Mouse (Mus musculus): ENCODE measurements around the gene Pkp3. TPM values are rescaled to one million over a fixed set of nuclear protein-coding genes. Genes with fewer than 3 reads are reported as not detected.
A peak's percentile ranks its signal among the peaks of the same experiment; 100 is the strongest.

Pkp3 gene
- polyA plus RNA-seq, 1 experiment from 2014 or later: 150 TPM

DNA sequence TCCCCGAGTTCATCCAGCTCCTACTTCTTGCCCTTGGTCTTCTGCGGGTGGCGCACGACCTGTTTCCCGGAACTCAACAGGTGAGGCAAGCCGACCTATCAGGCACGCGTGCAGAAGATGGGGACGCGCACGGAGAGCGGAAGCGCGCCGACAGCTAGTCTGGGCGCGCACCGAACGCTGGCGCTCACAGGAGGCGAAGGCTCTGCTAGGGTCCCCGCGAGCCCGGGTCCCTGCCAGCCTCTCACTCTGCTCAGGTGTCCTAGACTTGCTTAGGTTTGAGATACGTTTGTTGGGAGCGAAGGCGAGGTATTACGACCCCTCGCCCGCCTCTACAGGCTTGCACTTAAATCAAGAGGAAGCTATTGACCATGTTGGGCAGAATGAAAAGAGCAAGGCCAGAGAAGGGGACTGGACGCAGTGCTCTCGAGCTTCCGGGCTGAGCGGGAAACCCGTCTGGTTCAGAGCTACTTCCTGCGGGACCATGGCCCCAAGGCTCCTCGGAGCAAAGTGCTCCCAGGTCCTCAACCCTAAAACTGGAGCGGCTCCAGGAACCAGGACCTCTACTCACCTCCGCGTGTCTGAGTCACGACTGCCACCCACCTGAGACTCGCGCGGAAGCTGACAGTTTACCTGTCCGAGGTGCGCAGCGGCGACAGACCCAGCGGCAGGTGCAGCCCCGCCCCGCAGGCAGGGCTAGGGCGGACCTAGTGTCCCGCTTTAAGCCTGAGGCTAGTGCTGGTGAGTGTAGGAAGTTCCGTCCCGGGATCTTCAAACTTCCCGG lies 22.1 kb downstream of the Pkp3 start, which contains the start of gene Sigirr:
TSS of gene Sigirr (minus strand) at position 662 of the 781 bp plus-strand sequence.
- H3K27ac ChIP-seq: no peak within 1 kb of the TSS
- H3K4me2 ChIP-seq: peak within 1 kb of the TSS; percentile 75
- 1% methylated on average over 56 of the region's 56 CpGs for WGBS
- peak within 1 kb of the TSS; percentile 37 for H3K4me3 ChIP-seq
- no peaks in the 10 kb centered on the region for H3K9me3 ChIP-seq
- no peaks in the 10 kb centered on the region for H3K36me3 ChIP-seq
- peaks cover 15% of the 10 kb centered on the region for H3K4me1 ChIP-seq
- peaks cover 46% of the 10 kb centered on the region for H3K27me3 ChIP-seq
- H3K9ac ChIP-seq: peak within 1 kb of the TSS; percentile 29; the same call in 1 of the 2 replicates
- ATAC-seq (ENCODE audit: insufficient number of reproducible peaks, low FRiP score, low TSS enrichment, low read depth): no peak

DNA sequence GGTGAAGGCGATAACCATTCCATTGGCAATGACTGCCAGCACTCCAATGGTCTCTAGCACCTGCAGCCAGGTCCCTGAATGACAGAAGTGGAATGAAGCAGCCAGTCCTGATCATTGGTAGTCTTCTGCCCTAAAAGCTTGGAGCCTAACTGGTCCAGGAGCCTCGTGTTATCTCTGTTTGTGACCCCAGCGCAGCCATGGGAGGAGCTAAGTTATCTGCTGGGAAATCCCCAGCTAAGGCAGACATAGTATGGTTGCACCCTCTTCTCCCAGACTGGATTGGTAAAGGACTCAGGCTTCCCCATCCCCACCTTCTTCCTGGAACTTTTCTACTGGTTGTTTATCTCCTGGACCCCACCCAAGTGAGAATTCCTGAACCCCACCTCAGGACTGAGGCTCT lies 25.1 kb downstream of the Pkp3 start:
- Histone ChIP-seq H3K9ac (no peak overlapping the region), H3K27ac (no peak overlapping the region), H3K4me1 (peaks cover 12% of the 10 kb centered on the region), H3K4me2 (no peak overlapping the region), H3K36me3 (no peaks in the 10 kb centered on the region), H3K27me3 (peaks cover 42% of the 10 kb centered on the region), H3K4me3 (no peak overlapping the region), H3K9me3 (no peaks in the 10 kb centered on the region)
- no peak for ATAC-seq (ENCODE audit: insufficient number of reproducible peaks, low FRiP score, low TSS enrichment, low read depth)
- 68% methylated on average over 3 of the region's 3 CpGs for WGBS

DNA sequence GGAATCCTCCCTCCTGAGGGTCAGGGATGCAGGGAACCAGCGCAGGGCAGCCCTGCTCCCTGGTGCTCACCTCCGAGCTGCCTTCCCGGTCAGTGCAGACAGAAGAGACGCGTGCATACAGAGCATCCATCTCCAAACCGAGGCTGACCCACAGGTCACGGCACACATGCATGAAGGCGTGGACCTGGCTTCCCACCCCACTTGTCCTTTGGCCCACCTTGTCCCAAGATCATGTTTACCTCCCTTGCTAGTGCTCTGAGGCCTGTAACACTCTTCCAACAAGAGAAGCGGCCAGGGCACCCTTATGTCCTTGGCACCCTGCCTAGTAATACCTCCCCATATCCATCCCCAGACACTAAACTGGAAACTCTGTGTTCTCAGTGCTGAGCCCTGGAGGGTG lies 37.9 kb downstream of the Pkp3 start:
- H3K9ac ChIP-seq: no peak overlapping the region
- 0 out of 2 replicates have a peak, but pooled peaks cover 8% of the 10 kb centered on the region for H3K4me1 ChIP-seq
- H3K27ac ChIP-seq: no peak overlapping the region
- H3K4me2 ChIP-seq: no peak overlapping the region
- WGBS: 91% methylated on average over 9 of the region's 9 CpGs
- ATAC-seq (ENCODE audit: insufficient number of reproducible peaks, low FRiP score, low TSS enrichment, low read depth): no peak
- H3K4me3 ChIP-seq: no peak overlapping the region
- no peaks in the 10 kb centered on the region for H3K9me3 ChIP-seq
- peaks cover 4% of the 10 kb centered on the region; the same call in 1 of the 2 replicates for H3K27me3 ChIP-seq
- H3K36me3 ChIP-seq: no peaks in the 10 kb centered on the region

DNA sequence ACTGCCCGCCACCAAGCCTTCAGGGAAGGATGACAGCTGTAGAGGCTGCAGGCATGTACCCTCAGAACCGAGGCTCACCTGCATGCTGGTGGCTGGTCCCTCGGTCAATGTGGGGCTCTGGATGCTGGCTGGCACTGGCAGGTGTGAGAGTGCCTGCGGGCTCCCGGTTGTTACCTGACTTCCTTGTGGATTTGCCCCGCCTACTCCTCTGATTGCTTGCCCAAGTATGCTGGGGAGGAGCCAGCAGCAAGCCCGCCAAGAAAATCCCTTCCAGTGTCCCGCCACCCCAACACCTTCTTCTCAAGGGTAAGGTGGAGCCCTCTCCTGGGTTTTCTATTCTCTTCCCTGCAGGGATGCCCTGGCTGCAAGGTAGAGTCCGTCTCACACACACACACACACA lies 39.6 kb downstream of the Pkp3 start, which contains the start of gene Ano9:
TSS of gene Ano9 (minus strand) at position 171 of the 400 bp plus-strand sequence.
- Histone ChIP-seq H3K9ac (no peak within 1 kb of the TSS), H3K4me2 (peak within 1 kb of the TSS; percentile 26; the same call in 1 of the 2 replicates), H3K9me3 (no peaks in the 10 kb centered on the region), H3K27ac (no peak within 1 kb of the TSS), H3K36me3 (no peaks in the 10 kb centered on the region), H3K27me3 (peaks cover 4% of the 10 kb centered on the region; the same call in 1 of the 2 replicates), H3K4me3 (peak within 1 kb of the TSS; percentile 7), H3K4me1 (peaks cover 12% of the 10 kb centered on the region)
- no peak for ATAC-seq (ENCODE audit: insufficient number of reproducible peaks, low FRiP score, low TSS enrichment, low read depth)
- 9% methylated on average over 9 of the region's 9 CpGs for WGBS

DNA sequence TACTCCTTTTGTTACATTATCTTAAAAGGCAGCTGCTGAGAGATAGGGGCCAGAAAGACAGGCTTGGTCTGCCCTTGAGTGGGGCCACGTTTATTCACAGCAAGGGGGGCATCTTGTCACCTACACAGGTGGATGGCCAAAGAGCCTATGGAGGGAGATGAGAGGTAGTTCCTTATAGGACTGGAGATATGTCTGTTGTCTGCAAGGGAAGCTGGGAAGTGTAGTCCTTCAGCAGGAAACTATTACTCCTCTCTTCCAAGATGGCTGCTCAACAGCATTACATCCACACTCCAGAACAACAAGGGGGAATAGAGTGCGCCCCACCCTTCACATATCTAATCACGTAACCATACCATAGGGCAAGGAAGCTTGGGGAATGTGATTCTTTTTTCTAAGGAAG lies 41.5 kb downstream of the Pkp3 start:
- no peak overlapping the region for H3K4me3 ChIP-seq
- no peak overlapping the region for H3K4me2 ChIP-seq
- 74% methylated on average over 3 of the region's 3 CpGs for WGBS
- peaks cover 4% of the 10 kb centered on the region; the same call in 1 of the 2 replicates for H3K27me3 ChIP-seq
- no peak overlapping the region for H3K27ac ChIP-seq
- no peak overlapping the region for H3K9ac ChIP-seq
- H3K36me3 ChIP-seq: no peaks in the 10 kb centered on the region
- H3K4me1 ChIP-seq: peaks cover 18% of the 10 kb centered on the region
- ATAC-seq (ENCODE audit: insufficient number of reproducible peaks, low FRiP score, low TSS enrichment, low read depth): no peak
- H3K9me3 ChIP-seq: no peaks in the 10 kb centered on the region

DNA sequence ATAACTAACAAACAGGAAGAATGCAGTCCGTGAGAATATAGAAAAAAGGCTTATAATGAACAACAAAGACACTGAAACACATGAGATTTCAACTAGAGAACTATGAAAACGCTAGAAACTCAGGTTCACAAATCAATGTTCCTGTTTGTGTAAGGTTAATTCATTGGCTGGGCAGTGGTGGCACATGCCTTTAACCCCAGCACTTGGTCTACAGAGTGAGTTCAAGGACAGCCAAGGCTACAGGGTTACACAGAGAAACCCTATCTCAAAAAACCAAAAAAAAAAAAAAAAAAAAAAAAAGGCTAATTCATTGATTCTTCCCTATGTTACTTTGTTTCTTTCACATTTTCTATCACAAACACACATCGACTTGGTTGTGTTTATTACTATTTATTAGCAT lies 42.6 kb downstream of the Pkp3 start:
- Histone ChIP-seq H3K27ac (no peak overlapping the region), H3K4me1 (peaks cover 18% of the 10 kb centered on the region), H3K4me2 (no peak overlapping the region), H3K9ac (no peak overlapping the region), H3K9me3 (no peaks in the 10 kb centered on the region), H3K27me3 (peaks cover 4% of the 10 kb centered on the region; the same call in 1 of the 2 replicates), H3K36me3 (no peaks in the 10 kb centered on the region), H3K4me3 (no peak overlapping the region)
- ATAC-seq (ENCODE audit: insufficient number of reproducible peaks, low FRiP score, low TSS enrichment, low read depth): no peak
- WGBS: 72% methylated on average over 3 of the region's 3 CpGs

DNA sequence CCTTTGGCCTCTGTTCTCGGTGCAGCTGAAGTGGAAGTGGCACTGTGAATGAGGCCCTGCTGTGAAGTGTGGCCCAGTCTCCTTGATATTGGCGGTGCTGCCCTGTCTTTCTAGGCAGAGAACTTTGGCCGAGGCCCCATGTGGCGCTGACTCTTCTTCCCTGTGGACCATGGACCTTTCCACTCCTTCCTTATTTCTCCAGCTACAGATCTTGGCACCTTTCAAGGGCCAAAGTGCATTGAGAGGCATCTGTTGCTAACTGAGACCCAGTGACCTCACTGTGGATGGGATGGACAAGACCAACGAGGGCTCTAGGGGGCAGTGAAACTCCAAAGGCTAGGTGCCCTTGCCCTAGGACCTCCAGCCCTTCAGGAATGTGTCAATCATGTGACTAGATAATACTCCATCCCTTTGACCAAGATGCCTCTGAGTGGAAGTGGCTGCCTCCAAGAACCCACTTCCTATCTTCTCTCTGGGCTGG lies 43.1 kb downstream of the Pkp3 start:
- H3K4me2 ChIP-seq: no peak overlapping the region
- WGBS: 76% methylated on average over 5 of the region's 5 CpGs
- no peak for ATAC-seq (ENCODE audit: insufficient number of reproducible peaks, low FRiP score, low TSS enrichment, low read depth)

DNA sequence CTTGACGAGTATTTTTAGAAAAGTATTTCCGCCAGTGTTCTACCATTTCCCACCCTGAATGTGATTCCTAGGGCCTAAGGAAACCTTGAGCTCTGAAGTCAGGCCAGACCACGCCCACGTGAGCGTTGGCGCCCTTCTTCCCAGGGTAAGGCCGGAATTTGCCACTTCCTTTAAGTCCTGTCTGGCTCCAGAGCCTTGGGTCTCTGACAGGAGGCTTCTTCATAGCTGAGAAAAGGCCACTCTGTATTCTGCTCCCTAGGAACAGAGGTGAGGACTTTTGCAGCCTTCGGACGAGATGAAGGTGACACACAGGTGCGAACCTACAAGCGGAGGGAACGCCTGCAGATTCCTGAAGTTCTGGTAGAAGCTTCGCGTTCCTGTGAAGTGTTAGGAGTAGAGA lies 44.2 kb downstream of the Pkp3 start, which contains the start of gene Ptdss2:
TSS of gene Ptdss2 (plus strand) at position 138 of the 400 bp plus-strand sequence.
- H3K36me3 ChIP-seq: no peaks in the 10 kb centered on the region
- no peak for ATAC-seq (ENCODE audit: insufficient number of reproducible peaks, low FRiP score, low TSS enrichment, low read depth)
- peak within 1 kb of the TSS; percentile 57 for H3K9ac ChIP-seq
- WGBS: 41% methylated on average over 14 of the region's 14 CpGs
- H3K4me2 ChIP-seq: peak within 1 kb of the TSS; percentile 70
- no peaks in the 10 kb centered on the region for H3K9me3 ChIP-seq
- peak within 1 kb of the TSS; percentile 66 for H3K4me3 ChIP-seq
- H3K27ac ChIP-seq: peak within 1 kb of the TSS; percentile 84
- no peaks in the 10 kb centered on the region; the same call in 1 of the 2 replicates for H3K27me3 ChIP-seq
- peaks cover 18% of the 10 kb centered on the region for H3K4me1 ChIP-seq

More for the DNA sequence above, 43.1 kb downstream of the Pkp3 start:
- peaks cover 18% of the 10 kb centered on the region for H3K4me1 ChIP-seq
- H3K9me3 ChIP-seq: no peaks in the 10 kb centered on the region
- H3K9ac ChIP-seq: no peak overlapping the region
- no peak overlapping the region for H3K4me3 ChIP-seq
- H3K36me3 ChIP-seq: no peaks in the 10 kb centered on the region
- H3K27ac ChIP-seq: no peak overlapping the region
- peaks cover 1% of the 10 kb centered on the region; the same call in 1 of the 2 replicates for H3K27me3 ChIP-seq

DNA sequence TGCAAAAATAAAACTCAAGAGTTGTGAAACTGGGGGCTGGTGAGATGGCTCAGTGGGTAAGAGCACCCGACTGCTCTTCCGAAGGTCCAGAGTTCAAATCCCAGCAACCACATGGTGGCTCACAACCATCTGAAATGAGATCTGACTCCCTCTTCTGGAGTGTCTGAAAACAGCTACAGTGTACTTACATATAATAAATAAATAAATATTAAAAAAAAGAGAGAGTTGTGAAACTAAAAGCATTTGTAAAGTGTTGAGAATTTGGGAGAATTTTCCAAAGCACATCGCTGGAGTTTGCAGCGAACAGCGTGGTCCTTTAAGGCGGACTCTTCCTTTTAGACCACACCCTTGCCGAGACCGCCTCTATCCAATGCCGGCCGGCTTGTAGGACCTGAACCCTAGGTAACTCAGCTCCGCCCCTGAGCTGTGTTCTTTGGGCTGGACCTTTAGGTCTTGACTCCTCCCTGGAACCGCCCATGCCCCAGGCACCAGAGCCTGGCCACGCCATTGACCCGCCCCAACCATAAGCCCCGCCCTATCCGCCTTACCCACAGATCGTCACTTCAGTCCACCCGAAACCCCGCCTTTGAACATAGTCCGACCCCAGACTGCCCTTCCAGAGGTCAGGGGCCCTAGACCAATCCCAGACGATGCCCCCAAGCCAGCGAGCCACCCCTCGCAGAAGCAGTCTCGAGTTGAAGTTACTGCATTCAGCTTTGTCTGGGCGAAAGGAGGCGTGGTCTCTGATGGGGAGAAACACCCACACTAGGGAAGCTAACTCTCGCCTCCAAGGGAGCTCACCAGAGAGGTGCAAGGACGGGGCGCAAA lies 44.9 kb downstream of the Pkp3 start:
- peak; percentile 98 for ATAC-seq (ENCODE audit: insufficient number of reproducible peaks, low FRiP score, low TSS enrichment, low read depth)
- H3K9ac ChIP-seq: peak overlapping the region; percentile 57
- peak overlapping the region; percentile 66 for H3K4me3 ChIP-seq
- H3K27me3 ChIP-seq: no peaks in the 10 kb centered on the region
- peak overlapping the region; percentile 70 for H3K4me2 ChIP-seq
- no peaks in the 10 kb centered on the region for H3K9me3 ChIP-seq
- no peaks in the 10 kb centered on the region for H3K36me3 ChIP-seq
- H3K27ac ChIP-seq: peak overlapping the region; percentile 84
- WGBS: 1% methylated on average over 29 of the region's 29 CpGs
- peaks cover 13% of the 10 kb centered on the region for H3K4me1 ChIP-seq

DNA sequence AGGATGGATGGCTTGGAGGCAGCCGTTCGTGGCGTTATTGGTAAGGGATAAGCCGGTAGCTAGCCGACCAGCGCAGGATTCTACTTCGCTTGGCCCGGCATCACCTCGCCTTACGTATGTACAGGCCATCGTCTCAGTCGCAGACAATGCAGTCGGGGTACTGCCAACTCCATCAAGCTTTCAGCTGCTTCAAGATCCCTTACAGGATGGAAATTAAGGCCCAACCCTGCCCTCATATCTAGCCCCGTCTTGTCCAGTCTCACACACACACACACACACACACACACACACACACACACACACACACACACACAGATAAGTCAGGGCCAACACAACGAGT lies 45.5 kb downstream of the Pkp3 start:
- ATAC-seq (ENCODE audit: insufficient number of reproducible peaks, low FRiP score, low TSS enrichment, low read depth): no peak
- whole genome bisulfite sequencing: 2% methylated on average over 15 of the region's 15 CpGs

DNA sequence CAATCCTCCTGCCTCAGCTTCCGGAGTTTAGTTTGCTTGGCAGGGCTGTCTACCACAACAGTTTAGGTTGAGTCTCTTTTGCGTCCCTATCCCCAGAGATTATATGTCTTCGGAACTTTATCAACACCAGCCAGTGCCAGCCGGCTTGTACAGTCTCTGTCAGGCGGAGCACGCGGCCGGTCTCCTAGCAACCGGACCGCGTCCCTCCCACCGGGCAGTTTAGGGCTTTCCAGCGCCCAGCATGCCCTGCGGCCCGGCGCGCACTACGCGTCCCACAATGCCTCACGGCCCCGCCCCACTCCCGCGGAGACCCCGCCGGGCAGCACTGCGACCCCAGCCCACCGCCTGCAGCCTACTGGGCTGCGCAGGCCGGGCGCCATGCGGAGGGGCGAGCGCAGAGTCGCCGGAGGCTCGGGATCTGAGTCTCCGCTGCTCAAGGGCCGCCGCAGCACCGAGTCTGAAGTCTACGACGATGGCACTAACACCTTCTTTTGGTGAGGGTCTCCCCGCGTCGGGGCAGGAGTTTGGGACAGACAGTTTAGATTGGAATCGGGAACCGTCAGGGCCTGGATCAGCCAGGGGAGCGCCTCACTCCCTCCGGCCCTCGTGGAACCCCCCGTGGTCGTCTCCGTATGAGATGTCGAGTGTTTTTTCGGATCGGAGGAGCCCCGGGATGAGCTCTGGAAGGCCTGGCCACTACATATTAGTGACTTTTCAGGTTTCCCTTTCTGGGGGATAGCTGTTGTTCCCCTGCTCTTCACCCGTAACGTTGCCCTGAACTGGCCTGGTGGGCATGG lies 53.2 kb downstream of the Pkp3 start:
- Histone ChIP-seq H3K27me3 (no peaks in the 10 kb centered on the region), H3K4me2 (peak overlapping the region; percentile 77), H3K36me3 (peaks cover 15% of the 10 kb centered on the region), H3K4me3 (peak overlapping the region; percentile 96), H3K4me1 (peaks cover 16% of the 10 kb centered on the region), H3K27ac (peak overlapping the region; percentile 81), H3K9ac (peak overlapping the region; percentile 93), H3K9me3 (no peaks in the 10 kb centered on the region)
- WGBS: under 1% methylated on average over 59 of the region's 59 CpGs
- peak; percentile 92 for ATAC-seq (ENCODE audit: insufficient number of reproducible peaks, low FRiP score, low TSS enrichment, low read depth)

More for the DNA sequence above, 45.5 kb downstream of the Pkp3 start:
- H3K4me2 ChIP-seq: peak overlapping the region; percentile 70
- peaks cover 10% of the 10 kb centered on the region for H3K4me1 ChIP-seq
- peak overlapping the region; percentile 84 for H3K27ac ChIP-seq
- H3K27me3 ChIP-seq: no peaks in the 10 kb centered on the region
- H3K36me3 ChIP-seq: no peaks in the 10 kb centered on the region
- no peaks in the 10 kb centered on the region for H3K9me3 ChIP-seq
- H3K9ac ChIP-seq: peak overlapping the region; percentile 57
- H3K4me3 ChIP-seq: peak overlapping the region; percentile 66

All from limb, embryonic 15.5 days (tissue).